Mouse (Mus musculus): ENCODE measurements around the gene Rcn1.

Gene Rcn1

GRCm38 (mm10) chr2:105336314-105337027 lies 62.6 kb downstream of the Rcn1 start:
- DNase-seq (ENCODE audit: low read depth): no peak
